Mouse (Mus musculus): ENCODE measurements around the gene Bptf. TPM values are rescaled to one million over a fixed set of nuclear protein-coding genes. Genes with fewer than 3 reads are reported as not detected.

Gene Bptf
- polyA plus RNA-seq, 1 experiment: 17.7 TPM

DNA sequence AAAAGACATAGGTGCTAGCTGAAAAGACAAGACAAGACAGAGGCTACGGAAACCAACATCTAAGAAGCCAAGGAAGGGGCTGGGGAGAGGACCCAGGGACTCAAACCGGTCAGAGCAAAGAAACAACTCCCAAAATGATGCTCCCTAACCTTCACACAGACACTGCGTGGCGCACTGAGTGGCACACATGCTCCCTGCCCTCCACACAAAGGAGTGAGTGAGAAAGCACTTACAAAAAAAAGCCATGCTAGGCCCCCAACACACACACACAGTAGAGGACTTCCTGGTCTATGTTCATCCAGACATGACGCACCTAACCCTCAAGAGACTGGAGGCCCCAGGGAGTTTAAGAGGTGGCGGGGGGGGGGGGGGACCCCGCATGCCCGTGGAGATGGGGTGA, 25.5 kb downstream of the Bptf start:
- Histone ChIP-seq H3K27ac (ENCODE audit: control insufficient read depth, insufficient read depth, low read depth, low read length) (no peak overlapping the region), H3K4me1 (ENCODE audit: control insufficient read depth, insufficient read depth, low read length) (no peaks in the 10 kb centered on the region; the same call in 1 of the 2 replicates), H3K4me3 (ENCODE audit: control insufficient read depth, low read depth, low read length) (no peak overlapping the region), H3K36me3 (ENCODE audit: control insufficient read depth, insufficient read depth, low read length) (peaks cover 3% of the 10 kb centered on the region; the same call in 1 of the 2 replicates), H3K27me3 (ENCODE audit: control insufficient read depth, insufficient read depth, low read length) (no peaks in the 10 kb centered on the region)
- TF ChIP-seq CTCF (IDR thresholded peaks at IDR 0.05; ENCODE audit: control insufficient read depth, insufficient read depth, insufficient replicate concordance, low read depth, low read length) (no peak), POLR2A (IDR thresholded peaks at IDR 0.05; ENCODE audit: control insufficient read depth, low read depth, low read length) (no peak)

DNA sequence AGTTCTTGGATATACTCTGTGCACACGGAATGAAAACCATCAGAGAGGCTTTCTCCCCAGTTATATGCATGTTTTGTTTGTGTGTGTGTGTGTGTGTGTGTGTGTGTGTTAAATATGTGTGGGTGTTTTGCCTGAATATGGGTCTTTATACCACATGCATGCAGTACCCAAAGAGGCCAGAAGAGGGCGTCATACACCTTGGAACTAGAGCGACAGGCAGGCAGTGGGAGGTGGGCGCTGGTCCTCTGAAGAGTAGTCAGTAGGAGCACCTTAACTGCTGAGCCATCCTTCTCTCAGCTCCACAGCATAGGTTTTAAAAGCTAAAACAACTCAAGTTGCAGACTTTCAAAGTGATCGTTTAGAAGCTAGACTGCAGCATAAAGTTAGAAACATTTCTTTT, 26.7 kb downstream of the Bptf start:
- H3K27ac ChIP-seq (ENCODE audit: control insufficient read depth, insufficient read depth, low read depth, low read length): no peak overlapping the region
- H3K4me1 ChIP-seq (ENCODE audit: control insufficient read depth, insufficient read depth, low read length): no peaks in the 10 kb centered on the region; the same call in 1 of the 2 replicates
- TF ChIP-seq CTCF (IDR thresholded peaks at IDR 0.05; ENCODE audit: control insufficient read depth, insufficient read depth, insufficient replicate concordance, low read depth, low read length) (peak; percentile 85), POLR2A (IDR thresholded peaks at IDR 0.05; ENCODE audit: control insufficient read depth, low read depth, low read length) (no peak)
- no peak overlapping the region for H3K4me3 ChIP-seq (ENCODE audit: control insufficient read depth, low read depth, low read length)
- H3K27me3 ChIP-seq (ENCODE audit: control insufficient read depth, insufficient read depth, low read length): no peaks in the 10 kb centered on the region
- peaks cover under 1% of the 10 kb centered on the region; the same call in 1 of the 2 replicates for H3K36me3 ChIP-seq (ENCODE audit: control insufficient read depth, insufficient read depth, low read length)

GRCm38 (mm10) chr11:107103736-107104135, 28.2 kb downstream of the Bptf start:
- no peaks in the 10 kb centered on the region for H3K27me3 ChIP-seq (ENCODE audit: control insufficient read depth, insufficient read depth, low read length)
- H3K27ac ChIP-seq (ENCODE audit: control insufficient read depth, insufficient read depth, low read depth, low read length): no peak overlapping the region
- no peaks in the 10 kb centered on the region for H3K4me1 ChIP-seq (ENCODE audit: control insufficient read depth, insufficient read depth, low read length)
- no peaks in the 10 kb centered on the region; the same call in 1 of the 2 replicates for H3K36me3 ChIP-seq (ENCODE audit: control insufficient read depth, insufficient read depth, low read length)
- TF ChIP-seq CTCF (IDR thresholded peaks at IDR 0.05; ENCODE audit: control insufficient read depth, insufficient read depth, insufficient replicate concordance, low read depth, low read length): no peak
- no peak for TF ChIP-seq POLR2A (IDR thresholded peaks at IDR 0.05; ENCODE audit: control insufficient read depth, low read depth, low read length)
- H3K4me3 ChIP-seq (ENCODE audit: control insufficient read depth, low read depth, low read length): no peak overlapping the region

- H3K27me3 ChIP-seq (ENCODE audit: control insufficient read depth, insufficient read depth, low read length): no peaks in the 10 kb centered on the region
- H3K36me3 ChIP-seq (ENCODE audit: control insufficient read depth, insufficient read depth, low read length): no peaks in the 10 kb centered on the region; the same call in 1 of the 2 replicates
- H3K27ac ChIP-seq (ENCODE audit: control insufficient read depth, insufficient read depth, low read depth, low read length): no peak overlapping the region
- H3K4me3 ChIP-seq (ENCODE audit: control insufficient read depth, low read depth, low read length): no peak overlapping the region
- no peaks in the 10 kb centered on the region for H3K4me1 ChIP-seq (ENCODE audit: control insufficient read depth, insufficient read depth, low read length)
- TF ChIP-seq CTCF (IDR thresholded peaks at IDR 0.05; ENCODE audit: control insufficient read depth, insufficient read depth, insufficient replicate concordance, low read depth, low read length): no peak
- TF ChIP-seq POLR2A (IDR thresholded peaks at IDR 0.05; ENCODE audit: control insufficient read depth, low read depth, low read length): no peak
Observed at GRCm38 (mm10) chr11:107103224-107103589, 28.7 kb downstream of the Bptf start.

- TF ChIP-seq POLR2A (IDR thresholded peaks at IDR 0.05; ENCODE audit: control insufficient read depth, low read depth, low read length): no peak
- no peak for TF ChIP-seq CTCF (IDR thresholded peaks at IDR 0.05; ENCODE audit: control insufficient read depth, insufficient read depth, insufficient replicate concordance, low read depth, low read length)
- Histone ChIP-seq H3K36me3 (ENCODE audit: control insufficient read depth, insufficient read depth, low read length) (no peaks in the 10 kb centered on the region; the same call in 1 of the 2 replicates), H3K27me3 (ENCODE audit: control insufficient read depth, insufficient read depth, low read length) (no peaks in the 10 kb centered on the region), H3K4me1 (ENCODE audit: control insufficient read depth, insufficient read depth, low read length) (no peaks in the 10 kb centered on the region), H3K4me3 (ENCODE audit: control insufficient read depth, low read depth, low read length) (no peak overlapping the region), H3K27ac (ENCODE audit: control insufficient read depth, insufficient read depth, low read depth, low read length) (no peak overlapping the region)
Observed at GRCm38 (mm10) chr11:107102465-107103223, 29.3 kb downstream of the Bptf start.

- H3K36me3 ChIP-seq (ENCODE audit: control insufficient read depth, insufficient read depth, low read length): peaks cover 3% of the 10 kb centered on the region; the same call in 1 of the 2 replicates
- H3K27ac ChIP-seq (ENCODE audit: control insufficient read depth, insufficient read depth, low read depth, low read length): no peak overlapping the region
- H3K4me3 ChIP-seq (ENCODE audit: control insufficient read depth, low read depth, low read length): no peak overlapping the region
- TF ChIP-seq CTCF (IDR thresholded peaks at IDR 0.05; ENCODE audit: control insufficient read depth, insufficient read depth, insufficient replicate concordance, low read depth, low read length) (no peak), POLR2A (IDR thresholded peaks at IDR 0.05; ENCODE audit: control insufficient read depth, low read depth, low read length) (no peak)
- H3K4me1 ChIP-seq (ENCODE audit: control insufficient read depth, insufficient read depth, low read length): no peaks in the 10 kb centered on the region
- no peaks in the 10 kb centered on the region for H3K27me3 ChIP-seq (ENCODE audit: control insufficient read depth, insufficient read depth, low read length)
Observed at GRCm38 (mm10) chr11:107096973-107097372, 35.0 kb downstream of the Bptf start.

DNA sequence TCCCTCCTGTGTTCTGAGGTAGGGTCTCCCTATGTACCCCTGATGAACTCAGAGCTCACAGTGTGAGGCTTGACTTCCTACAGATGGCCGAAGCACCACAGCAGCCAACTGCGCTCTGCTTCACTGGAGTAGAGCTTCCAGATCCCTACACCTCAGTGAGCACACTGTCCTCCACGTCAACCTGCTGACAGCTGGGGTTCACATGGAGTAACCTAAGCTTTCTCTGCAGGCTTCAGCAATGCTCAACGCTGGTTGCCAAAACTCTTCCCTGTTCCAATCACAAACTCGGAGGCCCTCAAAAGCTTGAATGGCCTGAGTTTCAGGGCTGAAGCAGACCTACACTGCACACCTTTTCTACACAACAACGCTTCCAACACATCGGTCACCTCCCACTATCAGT, 38.1 kb downstream of the Bptf start:
- Histone ChIP-seq H3K27me3 (ENCODE audit: control insufficient read depth, insufficient read depth, low read length) (no peaks in the 10 kb centered on the region), H3K27ac (ENCODE audit: control insufficient read depth, insufficient read depth, low read depth, low read length) (no peak overlapping the region), H3K4me3 (ENCODE audit: control insufficient read depth, low read depth, low read length) (no peak overlapping the region), H3K4me1 (ENCODE audit: control insufficient read depth, insufficient read depth, low read length) (no peaks in the 10 kb centered on the region), H3K36me3 (ENCODE audit: control insufficient read depth, insufficient read depth, low read length) (peaks cover 3% of the 10 kb centered on the region; the same call in 1 of the 2 replicates)
- no peak for TF ChIP-seq CTCF (IDR thresholded peaks at IDR 0.05; ENCODE audit: control insufficient read depth, insufficient read depth, insufficient replicate concordance, low read depth, low read length)
- no peak for TF ChIP-seq POLR2A (IDR thresholded peaks at IDR 0.05; ENCODE audit: control insufficient read depth, low read depth, low read length)
